Mouse (Mus musculus) liver, embryonic 13.5 days (tissue): Measurements from ENCODE around the gene Mafb. TPM values are rescaled to one million over a fixed set of nuclear protein-coding genes. Genes with fewer than 3 reads are reported as not detected.
A peak's percentile ranks its signal among the peaks of the same experiment; 100 is the strongest.

Experiments used
- ATAC-seq: fragments of 200-750 bp; cut with Nextera tagmentation; 2 replicates; pipeline ENCODE4 v1.8.0; 2017; ENCODE audit warnings: low read depth, mild to moderate bottlenecking, moderate number of reproducible peaks, moderate library complexity
- DNase-seq: peaks from one replicate; pipeline ENCODE4 v3.0.0; 2022
- H3K27ac ChIP-seq: fragments of 300-500 bp; sonication (generic); 2 replicates; pipeline ENCODE4 v1.5.1; 2015; ENCODE audit warnings: moderate library complexity, mild to moderate bottlenecking, inconsistent platforms
- H3K27me3 ChIP-seq: fragments of 300-500 bp; sonication (generic); 2 replicates; pipeline ENCODE4 v1.6.1; 2015; ENCODE audit warnings: mild to moderate bottlenecking, inconsistent platforms
- H3K36me3 ChIP-seq: fragments of 300-500 bp; sonication (generic); 2 replicates; pipeline ENCODE4 v1.6.1; 2015; ENCODE audit warnings: mild to moderate bottlenecking, inconsistent platforms
- H3K4me1 ChIP-seq: fragments of 300-500 bp; sonication (generic); replicated peaks from 2 replicates; pipeline ENCODE4 v1.6.1; 2015; ENCODE audit warnings: inconsistent platforms
- H3K4me2 ChIP-seq: fragments of 300-500 bp; sonication (generic); 2 replicates; pipeline ENCODE4 v1.6.1; 2015; ENCODE audit warnings: inconsistent platforms, mild to moderate bottlenecking, moderate library complexity
- H3K4me3 ChIP-seq: fragments of 300-500 bp; sonication (generic); replicated peaks from 2 replicates; pipeline ENCODE4 v1.5.1; 2015; ENCODE audit warnings: mild to moderate bottlenecking, inconsistent platforms
- H3K9ac ChIP-seq: fragments of 300-500 bp; sonication (generic); 2 replicates; pipeline ENCODE4 v1.6.1; 2015; ENCODE audit warnings: mild to moderate bottlenecking, inconsistent platforms
- H3K9me3 ChIP-seq: fragments of 300-500 bp; sonication (generic); replicated peaks from 2 replicates; pipeline ENCODE4 v1.6.1; 2016; ENCODE audit warnings: inconsistent platforms
- WGBS: fragments of 180-500 bp; shearing (Covaris S2); methylation state at CpG from one replicate; pipeline ENCODE4 v1.1.7; 2015; ENCODE audit not compliant: insufficient replicate concordance; 5-methylcytosine and 5-hydroxymethylcytosine counted together
- polyA plus RNA-seq: library from polyadenylated mRNA; unstranded; fragments of >200 nt; fragmentation: Nextera tagmentation; extraction: Ambion mirVana; gene quantifications from 2 replicates; pipeline ENCODE4 v1.2.1, GENCODE M21; 2015

Gene Mafb
- polyA plus RNA-seq, 1 experiment from 2014 or later = 2.4 TPM

DNA sequence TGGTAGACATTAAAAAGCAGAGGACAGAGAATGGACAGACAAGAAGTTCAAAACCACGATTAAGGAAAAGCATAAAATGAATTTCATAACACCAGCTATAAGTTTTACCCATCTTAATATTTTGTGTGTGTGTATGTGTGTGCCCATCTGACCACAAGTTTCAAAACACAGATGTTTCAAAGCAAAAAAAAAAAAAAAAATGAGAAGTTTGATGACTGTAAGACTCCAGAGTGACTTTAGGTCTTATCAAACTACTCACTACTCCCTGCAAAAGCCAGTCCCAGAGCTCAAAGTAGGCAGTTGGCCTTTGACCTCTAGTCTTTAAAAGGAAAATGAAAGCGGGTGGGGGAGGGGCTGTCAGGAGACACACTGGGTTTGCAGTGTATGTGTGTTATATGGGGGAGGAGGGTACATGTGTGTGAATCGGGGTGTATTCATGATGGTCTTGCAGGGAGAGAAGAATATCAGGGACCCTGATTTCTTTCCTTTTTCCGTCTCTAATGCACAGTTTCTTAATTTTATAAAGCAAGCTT lies 18.7 kb downstream of the Mafb start:
- ATAC-seq = no peak

DNA sequence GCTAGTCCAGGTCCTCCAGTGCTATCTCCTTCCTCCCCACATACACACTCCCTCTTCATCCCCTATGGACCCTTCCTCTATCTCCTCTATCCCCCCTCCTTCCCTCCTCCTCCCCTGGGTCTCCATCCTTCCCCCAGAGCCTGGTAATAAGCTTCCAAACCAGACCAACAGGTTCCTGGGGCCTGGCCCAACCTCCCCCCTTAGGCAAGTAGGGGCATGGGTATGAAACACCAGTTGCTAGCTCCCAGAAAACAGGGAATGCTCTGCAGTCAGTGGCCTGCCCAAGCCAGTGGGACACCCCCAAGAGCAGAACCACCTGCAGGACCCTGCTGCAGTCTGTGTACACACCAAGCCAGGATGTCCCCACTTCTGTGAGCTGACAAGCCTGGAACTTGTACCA lies 21.2 kb downstream of the Mafb start:
- H3K27me3 ChIP-seq = no peaks in the 10 kb centered on the region
- ATAC-seq (no peak), DNase-seq (no peak)

More for the DNA sequence above, 18.7 kb downstream of the Mafb start:
- no peaks in the 10 kb centered on the region for H3K9me3 ChIP-seq
- no peak overlapping the region for H3K9ac ChIP-seq
- no peak overlapping the region for H3K4me2 ChIP-seq
- H3K27me3 ChIP-seq = no peaks in the 10 kb centered on the region
- H3K4me1 ChIP-seq = peaks cover 5% of the 10 kb centered on the region
- no peaks in the 10 kb centered on the region for H3K36me3 ChIP-seq
- no peak overlapping the region for H3K4me3 ChIP-seq
- DNase-seq = no peak
- H3K27ac ChIP-seq = peak overlapping the region; percentile 63
- 55% methylated on average over 4 of the region's 4 CpGs for WGBS

DNA sequence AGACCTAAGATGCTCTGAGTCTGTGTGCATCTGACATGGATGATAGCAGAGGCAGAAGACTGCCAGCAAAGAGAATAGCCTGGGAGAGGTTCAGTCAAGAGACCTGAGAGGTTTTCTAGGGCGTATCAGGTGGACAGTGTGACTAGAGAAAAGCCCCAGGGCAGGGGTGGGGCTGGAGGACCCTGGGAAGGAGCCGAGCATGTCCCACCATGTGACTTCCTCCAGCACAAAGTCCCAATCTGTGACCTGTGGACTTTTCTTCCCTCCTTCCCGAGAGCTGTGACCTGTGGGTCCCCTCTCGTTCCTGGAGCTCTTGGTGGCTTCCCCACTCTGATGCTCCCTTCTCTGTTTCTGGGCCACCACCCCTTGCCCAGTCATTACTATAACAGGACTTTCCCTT lies 26.7 kb downstream of the Mafb start:
- DNase-seq = no peak
- Histone ChIP-seq H3K27ac (no peak overlapping the region), H3K9me3 (no peaks in the 10 kb centered on the region), H3K27me3 (no peaks in the 10 kb centered on the region), H3K4me3 (no peak overlapping the region), H3K36me3 (no peaks in the 10 kb centered on the region), H3K4me1 (no peaks in the 10 kb centered on the region), H3K4me2 (no peak overlapping the region), H3K9ac (no peak overlapping the region)
- WGBS = 45% methylated on average over 4 of the region's 4 CpGs
- no peak for ATAC-seq

More for the DNA sequence above, 21.2 kb downstream of the Mafb start:
- no peak overlapping the region for H3K9ac ChIP-seq
- H3K4me2 ChIP-seq = no peak overlapping the region
- no peaks in the 10 kb centered on the region for H3K36me3 ChIP-seq
- H3K4me3 ChIP-seq = no peak overlapping the region
- H3K4me1 ChIP-seq = no peaks in the 10 kb centered on the region; the same call in 1 of the 2 replicates
- no peaks in the 10 kb centered on the region for H3K9me3 ChIP-seq
- H3K27ac ChIP-seq = no peak overlapping the region

DNA sequence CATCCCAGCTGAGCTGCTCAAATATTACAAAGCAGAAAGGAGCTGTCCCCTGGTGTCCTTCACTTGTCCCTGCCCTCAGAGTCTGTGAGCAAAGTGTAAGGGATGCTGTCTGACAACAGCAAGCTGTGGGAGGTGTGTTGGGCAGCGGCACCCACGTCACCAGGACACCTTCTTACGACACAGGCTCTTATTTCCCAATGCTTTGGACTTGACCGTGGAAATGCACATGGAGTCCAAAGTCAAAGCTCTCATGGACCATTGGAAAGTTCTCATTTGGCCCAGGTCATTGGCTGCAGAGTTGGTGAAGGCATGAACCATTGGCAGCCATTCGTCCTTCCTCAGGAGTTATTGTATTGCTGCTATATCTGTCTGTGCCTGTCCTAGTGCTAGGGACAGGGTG lies 27.3 kb downstream of the Mafb start:
- Histone ChIP-seq H3K9me3 (no peaks in the 10 kb centered on the region), H3K36me3 (no peaks in the 10 kb centered on the region), H3K4me2 (no peak overlapping the region), H3K9ac (no peak overlapping the region), H3K4me3 (no peak overlapping the region), H3K27ac (no peak overlapping the region), H3K27me3 (no peaks in the 10 kb centered on the region), H3K4me1 (no peaks in the 10 kb centered on the region; the same call in 1 of the 2 replicates)
- ATAC-seq = no peak
- DNase-seq = no peak
- 63% methylated on average over 5 of the region's 5 CpGs for WGBS

GRCm38 (mm10) chr2:160336053-160336452 lies 30.8 kb downstream of the Mafb start:
- H3K9me3 ChIP-seq = no peaks in the 10 kb centered on the region
- no peaks in the 10 kb centered on the region for H3K36me3 ChIP-seq
- ATAC-seq = no peak
- 25% methylated on average over 2 of the region's 2 CpGs for WGBS
- H3K4me1 ChIP-seq = no peaks in the 10 kb centered on the region; the same call in 1 of the 2 replicates
- no peak overlapping the region for H3K9ac ChIP-seq
- no peaks in the 10 kb centered on the region for H3K27me3 ChIP-seq
- DNase-seq = no peak
- no peak overlapping the region for H3K4me3 ChIP-seq
- no peak overlapping the region for H3K4me2 ChIP-seq
- H3K27ac ChIP-seq = no peak overlapping the region

- H3K9me3 ChIP-seq = no peaks in the 10 kb centered on the region
- 24% methylated on average over 1 of the region's 1 CpGs for WGBS
Observed at GRCm38 (mm10) chr2:160335043-160335442, 31.8 kb downstream of the Mafb start.

DNA sequence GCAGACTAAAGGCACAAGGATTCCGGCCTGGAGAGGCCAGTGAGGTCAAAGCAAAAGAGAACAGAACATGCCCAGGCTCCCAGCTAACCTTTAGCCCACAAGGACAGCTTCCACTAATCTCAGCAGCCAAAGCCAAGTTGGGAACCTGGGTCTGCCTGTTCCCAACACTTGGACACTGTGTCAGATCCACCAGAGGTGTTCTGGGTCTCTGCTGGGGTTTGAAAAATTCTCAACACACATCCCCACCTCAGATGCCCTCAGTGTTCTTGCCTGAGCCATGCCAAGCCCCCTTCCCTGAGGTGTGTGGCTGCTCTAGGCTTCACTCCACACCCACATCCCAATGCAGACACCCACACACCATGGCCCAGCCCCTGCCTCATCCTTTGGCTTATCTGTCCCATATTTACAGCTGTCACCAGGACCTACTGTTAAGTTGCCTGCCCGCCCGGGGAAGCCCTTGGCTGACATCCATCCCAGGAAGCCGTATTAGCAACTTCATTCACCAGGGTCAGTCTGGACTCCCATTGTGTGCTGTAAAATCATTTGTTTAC lies 32.7 kb downstream of the Mafb start, which contains the start of gene Gm826:
Gene Gm826 (minus strand): TSS at position 52 of the 551 bp plus-strand sequence.
- Histone ChIP-seq H3K27me3 (no peaks in the 10 kb centered on the region), H3K27ac (no peak within 1 kb of the TSS), H3K4me2 (no peak within 1 kb of the TSS), H3K36me3 (no peaks in the 10 kb centered on the region), H3K9me3 (no peaks in the 10 kb centered on the region), H3K4me3 (no peak within 1 kb of the TSS), H3K9ac (no peak within 1 kb of the TSS), H3K4me1 (peaks cover 2% of the 10 kb centered on the region)
- WGBS = 47% methylated on average over 4 of the region's 4 CpGs
- no peak for ATAC-seq
- DNase-seq = no peak

More at GRCm38 (mm10) chr2:160335043-160335442, 31.8 kb downstream of the Mafb start:
- Histone ChIP-seq H3K27me3 (no peaks in the 10 kb centered on the region), H3K9ac (no peak overlapping the region), H3K4me1 (no peaks in the 10 kb centered on the region; the same call in 1 of the 2 replicates), H3K36me3 (no peaks in the 10 kb centered on the region), H3K4me3 (no peak overlapping the region), H3K27ac (no peak overlapping the region), H3K4me2 (no peak overlapping the region)
- DNase-seq = no peak
- ATAC-seq = no peak

DNA sequence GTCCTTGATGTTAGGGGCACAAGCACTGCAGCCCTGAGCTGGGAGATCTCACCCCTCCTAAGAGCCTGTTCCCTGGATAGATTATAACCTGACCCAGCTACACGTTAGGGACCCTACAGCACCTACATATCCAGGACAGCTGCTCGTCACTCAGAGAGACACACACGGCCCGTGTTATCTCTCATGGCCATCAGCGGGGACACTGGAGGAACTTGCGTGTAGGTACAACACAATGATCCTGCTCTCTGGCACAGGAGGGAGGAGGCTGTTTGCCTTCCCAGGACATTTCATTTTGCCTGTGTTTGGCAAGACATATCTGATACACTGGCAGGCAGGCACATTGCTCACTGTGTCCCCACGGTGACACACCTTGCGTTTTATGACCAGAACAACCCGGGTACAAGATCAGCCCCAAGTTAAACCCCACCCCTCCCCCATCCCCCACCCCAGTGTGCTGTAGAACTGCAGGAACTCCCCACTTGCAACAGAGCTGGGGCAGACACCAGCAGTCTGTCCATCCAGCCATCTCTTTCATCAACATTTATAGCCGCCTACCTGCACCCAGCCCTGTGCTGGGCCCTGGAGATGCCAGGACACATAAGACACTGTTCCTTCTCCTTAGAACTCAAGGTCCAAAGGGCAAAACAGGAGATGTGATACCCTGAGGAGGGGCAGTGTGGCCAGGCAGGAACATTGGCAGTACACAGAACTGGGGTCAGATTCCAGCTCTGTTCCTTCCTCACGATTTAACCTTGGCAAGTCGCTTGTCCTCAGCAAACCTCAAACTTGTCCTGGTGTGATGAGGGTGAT lies 34.1 kb downstream of the Mafb start:
- peak; percentile 14; the same call in 1 of the 2 replicates for ATAC-seq

GRCm38 (mm10) chr2:160328886-160329285 lies 38.0 kb downstream of the Mafb start:
- no peaks in the 10 kb centered on the region for H3K9me3 ChIP-seq
- no peaks in the 10 kb centered on the region for H3K27me3 ChIP-seq
- DNase-seq (no peak), ATAC-seq (no peak)
- no peak overlapping the region for H3K27ac ChIP-seq
- H3K4me1 ChIP-seq = peaks cover 18% of the 10 kb centered on the region
- H3K36me3 ChIP-seq = no peaks in the 10 kb centered on the region
- no peak overlapping the region for H3K4me3 ChIP-seq
- 46% methylated on average over 9 of the region's 9 CpGs for WGBS
- H3K4me2 ChIP-seq = no peak overlapping the region
- H3K9ac ChIP-seq = no peak overlapping the region

More for the DNA sequence above, 34.1 kb downstream of the Mafb start:
- Histone ChIP-seq H3K27ac (no peak overlapping the region), H3K4me3 (no peak overlapping the region), H3K36me3 (no peaks in the 10 kb centered on the region), H3K9ac (no peak overlapping the region), H3K4me2 (no peak overlapping the region), H3K27me3 (no peaks in the 10 kb centered on the region), H3K4me1 (peaks cover 9% of the 10 kb centered on the region), H3K9me3 (no peaks in the 10 kb centered on the region)
- WGBS = 61% methylated on average over 12 of the region's 12 CpGs
- DNase-seq = no peak

GRCm38 (mm10) chr2:160327716-160328115 lies 39.1 kb downstream of the Mafb start:
- no peak for DNase-seq
- H3K27me3 ChIP-seq = no peaks in the 10 kb centered on the region
- H3K36me3 ChIP-seq = no peaks in the 10 kb centered on the region
- H3K9me3 ChIP-seq = no peaks in the 10 kb centered on the region
- no peak for ATAC-seq
- 44% methylated on average over 4 of the region's 4 CpGs for WGBS
- peaks cover 18% of the 10 kb centered on the region for H3K4me1 ChIP-seq
- no peak overlapping the region for H3K27ac ChIP-seq
- no peak overlapping the region for H3K9ac ChIP-seq
- no peak overlapping the region for H3K4me2 ChIP-seq
- H3K4me3 ChIP-seq = no peak overlapping the region

DNA sequence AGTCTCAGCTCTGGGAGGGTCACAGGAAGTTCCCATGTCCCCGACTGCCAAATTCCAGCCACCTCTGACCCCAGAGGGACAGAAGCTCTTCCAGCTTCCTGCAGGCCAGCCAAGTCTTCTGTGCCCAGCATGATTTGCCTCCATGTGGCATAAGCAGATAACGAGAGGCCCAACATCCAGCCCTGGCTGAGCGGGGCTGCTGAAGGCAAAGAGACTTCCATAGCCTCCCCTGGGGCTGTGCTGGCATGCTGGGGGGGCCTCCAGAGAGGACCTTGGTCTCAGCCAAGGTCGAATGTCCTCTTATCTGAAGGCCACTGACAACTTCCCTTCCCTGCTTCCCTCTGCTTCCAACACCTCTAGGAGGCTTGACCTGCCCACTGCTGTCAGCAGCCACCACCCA lies 39.7 kb downstream of the Mafb start:
- Histone ChIP-seq H3K9me3 (no peaks in the 10 kb centered on the region), H3K36me3 (no peaks in the 10 kb centered on the region), H3K4me1 (peaks cover 18% of the 10 kb centered on the region), H3K4me3 (peak overlapping the region; percentile 18), H3K9ac (no peak overlapping the region), H3K27me3 (no peaks in the 10 kb centered on the region), H3K4me2 (peak overlapping the region; percentile 39), H3K27ac (peak overlapping the region; percentile 32; the same call in 1 of the 2 replicates)
- DNase-seq = peak; percentile 8
- ATAC-seq = peak; percentile 74
- 6% methylated on average over 4 of the region's 4 CpGs for WGBS
